Mouse (Mus musculus): ENCODE measurements at regions not wholly inside any gene's neighbourhood (a gene's known extent, or its start where the extent isn't known, plus 50 kb on each side); places are given as distances from the start of the nearest gene placed in this dataset.
A peak's percentile ranks its signal among the peaks of the same experiment; 100 is the strongest.

- no peak for DNase-seq (ENCODE audit: extremely low spot score in 1 of 2, low spot score in 2 of 2)
- peak; percentile 34 for TF ChIP-seq CTCF (IDR thresholded peaks at IDR 0.05)
- intact Hi-C loops (cut with DNase I): no loop called here
- H3K27ac ChIP-seq: no peak overlapping the region
- no peak overlapping the region for H3K4me3 ChIP-seq
Observed at GRCm38 (mm10) chr8:101020088-101020487, 1603.8 kb upstream of the Cdh8 start.
